Mouse (Mus musculus): ENCODE results near the gene P3h2.
A peak's percentile ranks its signal among the peaks of the same experiment; 100 is the strongest.

The P3h2 gene

GRCm38 (mm10) chr16:25977210-25977609 lies 128.4 kb downstream of the P3h2 start:
- no peak for DNase-seq

GRCm38 (mm10) chr16:25971285-25971684 lies 134.3 kb downstream of the P3h2 start:
- no peak for DNase-seq

- no peak for DNase-seq
Measured at GRCm38 (mm10) chr16:25970720-25971119, 134.9 kb downstream of the P3h2 start.

GRCm38 (mm10) chr16:25970193-25970592 lies 135.4 kb downstream of the P3h2 start:
- DNase-seq = no peak

GRCm38 (mm10) chr16:25967297-25967696 lies 138.3 kb downstream of the P3h2 start:
- DNase-seq = peak; percentile 86 to 92

GRCm38 (mm10) chr16:25963856-25964255 lies 141.7 kb downstream of the P3h2 start:
- peak; percentile 73 to 79 for DNase-seq

GRCm38 (mm10) chr16:25960345-25960744 lies 145.2 kb downstream of the P3h2 start:
- peak; percentile 71 to 79 for DNase-seq

GRCm38 (mm10) chr16:25959929-25960328 lies 145.7 kb downstream of the P3h2 start:
- no peak for DNase-seq

- no peak for DNase-seq
Measured at GRCm38 (mm10) chr16:25958650-25959238, 146.8 kb downstream of the P3h2 start.

- DNase-seq = no peak
Measured at GRCm38 (mm10) chr16:25958213-25958612, 147.4 kb downstream of the P3h2 start.

- DNase-seq = no peak
Measured at GRCm38 (mm10) chr16:25956831-25957230, 148.8 kb downstream of the P3h2 start.

- DNase-seq = no peak
Measured at GRCm38 (mm10) chr16:25954614-25955013, 151.0 kb downstream of the P3h2 start.

- no peak for DNase-seq
Measured at GRCm38 (mm10) chr16:25953359-25953758, 152.2 kb downstream of the P3h2 start.

- peak; percentile 65 to 71 for DNase-seq
Measured at GRCm38 (mm10) chr16:25952005-25952404, 153.6 kb downstream of the P3h2 start.

- DNase-seq = no peak
Measured at GRCm38 (mm10) chr16:25948067-25948466, 157.5 kb downstream of the P3h2 start.

- peak; percentile 70 to 74 for DNase-seq
Measured at GRCm38 (mm10) chr16:25945151-25945955, 160.2 kb downstream of the P3h2 start.

GRCm38 (mm10) chr16:25942261-25942660 lies 163.3 kb downstream of the P3h2 start:
- DNase-seq = no peak

- no peak for DNase-seq
Measured at GRCm38 (mm10) chr16:25934181-25934580, 171.4 kb downstream of the P3h2 start.

- no peak for DNase-seq
Measured at GRCm38 (mm10) chr16:25912185-25912584, 193.4 kb downstream of the P3h2 start.
